26 mouse cellular contexts compared by ENCODE assay signal in the genomic region with DNA sequence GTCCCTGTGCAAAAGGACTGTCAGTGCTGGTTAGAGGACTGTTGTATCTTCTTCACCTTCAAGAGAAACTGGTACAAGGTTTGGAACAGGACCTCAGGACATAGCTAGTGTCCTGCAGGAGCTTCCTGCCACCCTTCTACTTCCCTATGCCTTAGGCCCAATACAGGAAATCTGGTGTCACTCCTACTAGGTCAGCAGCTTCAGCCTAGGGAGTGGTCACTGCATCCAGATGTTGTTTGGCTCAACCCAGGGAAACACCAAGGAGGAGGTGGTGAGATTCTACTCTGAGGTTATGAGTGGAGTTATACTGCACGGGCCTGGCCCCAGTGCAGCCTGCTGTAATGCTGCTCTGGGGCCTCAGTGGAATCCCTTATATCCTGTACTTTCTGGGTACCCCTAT.
"Had no signal": no experiment of that assay in that cellular context is flagged by ENCODE, and none has a peak within 500 bp of the region (broad histone marks: within the 10 kb centered on the region; RNA-seq: fewer than 3 reads in every experiment).

No protein-coding gene starts in this region.

- H3K9ac ChIP-seq: heart, embryonic 13.5 days; heart, embryonic 15.5 days; hindbrain, embryonic 14.5 days; kidney, embryonic 15.5 days; limb, embryonic 12.5 days; liver, embryonic 13.5 days had no signal

- H3K27me3 ChIP-seq: kidney, embryonic 15.5 days; limb, embryonic 12.5 days; liver, embryonic 13.5 days had no signal

- H3K9me3 ChIP-seq: heart, embryonic 10.5 days; heart, embryonic 13.5 days; heart, embryonic 15.5 days; kidney, embryonic 15.5 days; limb, embryonic 10.5 days; limb, embryonic 12.5 days; liver, embryonic 13.5 days had no signal

- DNase-seq: gastrocnemius, adult 2 months; gastrocnemius, postnatal 10 days; gastrocnemius, postnatal 25 days; heart, postnatal 14 days; heart, postnatal 36 days; kidney, adult 11 months; kidney, adult 2 months; kidney, adult 9 months; kidney, postnatal 14 days; kidney, postnatal 36 days; layer of hippocampus, adult 9-11 months; layer of hippocampus, postnatal 36 days; liver; liver, embryonic 13.5 days had no signal

- H3K4me2 ChIP-seq: heart, embryonic 13.5 days; heart, embryonic 15.5 days; hindbrain, embryonic 14.5 days; kidney, embryonic 15.5 days; limb, embryonic 12.5 days; liver, embryonic 11.5 days; liver, embryonic 13.5 days had no signal

- H3K27ac ChIP-seq: gastrocnemius, adult 2 months; heart, embryonic 10.5 days; heart, embryonic 13.5 days; heart, embryonic 15.5 days; hindbrain, embryonic 14.5 days; kidney, embryonic 15.5 days; kidney, postnatal 0 days; left cerebral cortex, adult 2 months; limb, embryonic 10.5 days; limb, embryonic 12.5 days; liver, embryonic 13.5 days had no signal

- H3K36me3 ChIP-seq: heart, embryonic 10.5 days; heart, embryonic 13.5 days; heart, embryonic 15.5 days; kidney, embryonic 15.5 days; limb, embryonic 10.5 days; limb, embryonic 12.5 days; liver, embryonic 13.5 days had no signal

- H3K4me3 ChIP-seq: gastrocnemius, adult 2 months; heart, embryonic 10.5 days; heart, embryonic 13.5 days; heart, embryonic 15.5 days; kidney, embryonic 15.5 days; left cerebral cortex, adult 2 months; limb, embryonic 10.5 days; limb, embryonic 12.5 days; liver, embryonic 13.5 days had no signal

- ATAC-seq: hindbrain, embryonic 16.5 days; intestine, embryonic 16.5 days had no signal

- H3K4me1 ChIP-seq: heart, embryonic 10.5 days had no signal
